Mouse (Mus musculus) kidney, adult 8-10 months (tissue): ENCODE data around the gene Ftl1.

ENCODE experiments used
- DNase-seq, 2 experiments: peaks; one replicate each; pipeline ENCODE4 v3.0.0; 2022

Gene Ftl1

DNA sequence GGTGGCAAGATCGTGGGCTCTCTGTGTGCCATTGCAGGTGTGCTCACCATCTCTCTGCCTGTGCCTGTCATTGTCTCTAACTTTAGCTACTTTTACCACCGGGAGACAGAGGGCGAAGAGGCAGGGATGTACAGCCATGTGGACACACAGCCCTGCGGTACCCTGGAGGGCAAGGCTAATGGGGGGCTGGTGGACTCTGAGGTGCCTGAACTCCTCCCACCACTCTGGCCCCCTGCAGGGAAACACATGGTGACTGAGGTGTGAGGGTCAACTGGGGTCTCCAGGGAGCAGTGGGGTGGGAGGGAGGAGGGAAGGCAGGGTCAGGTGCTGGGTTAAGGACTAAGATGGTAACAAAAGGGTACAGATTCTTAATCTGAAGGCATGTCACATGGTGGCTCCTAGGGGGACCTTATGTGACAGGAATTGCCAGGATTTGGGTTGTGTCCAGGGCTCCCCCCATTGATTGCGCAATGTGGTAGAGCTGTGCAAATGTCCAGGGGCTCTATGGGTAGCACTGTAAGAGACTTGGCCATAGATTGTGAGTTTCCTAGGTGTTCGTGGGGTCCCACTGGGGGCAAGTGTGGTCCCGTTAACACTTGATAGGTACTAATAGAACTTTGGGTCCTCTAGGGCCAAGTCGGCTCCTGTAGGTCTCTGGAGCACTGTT is 50.1 kb downstream of the Ftl1 start:
- DNase-seq: no peak

DNA sequence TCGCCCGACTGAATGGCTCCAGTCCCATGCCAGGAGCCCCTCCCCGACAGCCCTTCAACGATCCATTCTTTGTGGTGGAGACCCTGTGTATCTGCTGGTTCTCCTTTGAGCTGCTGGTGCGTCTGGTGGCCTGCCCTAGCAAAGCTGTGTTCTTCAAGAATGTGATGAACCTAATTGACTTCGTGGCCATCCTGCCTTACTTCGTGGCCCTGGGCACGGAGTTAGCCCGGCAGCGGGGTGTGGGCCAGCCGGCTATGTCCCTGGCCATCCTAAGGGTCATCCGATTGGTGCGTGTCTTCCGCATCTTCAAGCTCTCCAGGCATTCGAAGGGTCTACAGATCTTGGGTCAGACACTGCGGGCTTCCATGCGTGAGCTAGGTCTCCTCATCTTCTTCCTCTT is 50.7 kb downstream of the Ftl1 start:
- no peak for DNase-seq

DNA sequence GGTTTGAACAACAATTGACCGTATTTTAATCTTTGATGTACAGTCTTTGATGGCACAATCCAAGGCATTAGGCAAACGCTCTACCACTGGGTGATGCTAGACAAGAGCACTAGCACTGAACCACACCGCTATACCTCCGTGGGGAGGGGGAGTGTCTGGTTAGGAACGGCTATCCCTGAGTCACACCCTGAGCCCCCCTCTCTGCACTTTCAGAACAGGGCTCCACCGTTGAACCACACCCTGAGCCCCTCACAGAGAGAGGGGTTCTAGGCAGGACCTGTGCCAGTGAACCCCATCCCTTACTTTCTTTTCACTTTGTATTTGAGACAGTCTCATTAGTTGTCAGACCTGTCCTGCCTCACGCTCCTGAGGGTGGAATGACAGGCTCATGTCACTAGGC is 51.3 kb downstream of the Ftl1 start:
- no peak for DNase-seq
